Mouse (Mus musculus) macrophage (primary cell): Measurements from ENCODE around the gene Cbx5. TPM values are rescaled to one million over a fixed set of nuclear protein-coding genes. Genes with fewer than 3 reads are reported as not detected.
"Not testable (repeated sequence)": the region's sequence is repeated elsewhere in the genome, so short reads cannot be mapped to it uniquely, and the experiment has no call there.

Source experiments
- H3K27ac ChIP-seq: fragments of 350-480 bp; formaldehyde crosslinking; 2 replicates; pipeline ENCODE4 v1.9.0; 2021
- H3K36me3 ChIP-seq: fragments of 350-480 bp; formaldehyde crosslinking; 2 replicates; pipeline ENCODE4 v1.9.0; 2021; ENCODE audit errors: inconsistent target
- H3K4me3 ChIP-seq: fragments of 350-480 bp; formaldehyde crosslinking; 2 replicates; pipeline ENCODE4 v1.9.0; 2021; ENCODE audit errors: inconsistent target
- H3K79me2 ChIP-seq: fragments of 350-480 bp; formaldehyde crosslinking; 2 replicates; pipeline ENCODE4 v1.9.0; 2021; ENCODE audit errors: inconsistent target
- WGBS: methylation state at CpG from one replicate; pipeline ENCODE4 v1.1.7; 2026; ENCODE audit warnings: inconsistent platforms; ENCODE audit not compliant: missing documents; 5-methylcytosine and 5-hydroxymethylcytosine counted together
- polyA plus RNA-seq: library from polyadenylated mRNA; stranded (reverse); fragments of 250-400 nt; gene quantifications from 3 replicates; pipeline ENCODE4 v1.2.4, GENCODE M21; 2018; ENCODE audit warnings: inconsistent platforms
- total RNA-seq, 78 experiments: library from RNA; depleted of rRNA; stranded (reverse); fragments of 250-400 nt; gene quantifications; 1 replicate in 9 of 78; 2 replicates in 24 of 78; 3 replicates in 43 of 78; 4 replicates in 2 of 78; pipeline ENCODE4 v1.2.4; 2018; ENCODE audit warnings: inconsistent platforms in 56 of 78

The Cbx5 gene
- total RNA-seq (2018; cell fraction: chromatin; rRNA removed) = 10 to 100 TPM in 25 of 26 experiments, 1 to 10 TPM in 1; 5.4 to 66.2 (median 36.0) TPM
- total RNA-seq (2018; cell fraction: cytosol; rRNA removed) = 10 to 100 TPM; 12.8 to 24.5 (median 20.3) TPM
- total RNA-seq (2018; cell fraction: nucleus; rRNA removed) = 10 to 100 TPM; 13.3 to 77.7 (median 32.1) TPM
- polyA plus RNA-seq = 12.1 to 27.7 TPM (median 15.0 TPM) in 3 replicates

DNA sequence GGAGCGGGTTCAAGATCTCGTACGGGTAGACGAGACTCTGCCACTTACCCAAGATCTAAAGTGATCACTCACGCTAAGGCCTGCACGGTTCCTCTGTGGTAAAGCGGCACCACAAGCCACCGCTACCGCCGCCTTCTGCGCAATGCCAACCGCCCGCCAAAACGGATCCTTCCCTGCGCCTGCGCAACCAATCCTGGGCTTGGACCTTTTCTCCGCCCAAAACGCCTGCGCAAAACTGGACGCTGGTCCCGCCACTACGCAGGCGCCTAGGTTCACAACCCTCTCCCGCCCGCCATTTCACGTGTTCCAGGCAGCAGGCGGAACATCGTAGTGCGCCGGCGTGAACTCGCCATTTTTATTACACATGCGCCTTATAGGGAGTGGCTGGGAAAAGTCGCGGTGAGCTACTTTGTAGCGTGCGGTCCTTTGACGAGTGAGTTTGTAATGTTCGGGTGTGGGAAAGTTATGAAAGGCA lies at the start of gene Cbx5:
Gene Cbx5, minus strand, starts transcription at position 132 of the 475 bp plus-strand sequence.
- H3K79me2 ChIP-seq = peaks cover 81% of the 10 kb centered on the region
- WGBS = under 1% methylated on average over 39 of the region's 39 CpGs
- H3K36me3 ChIP-seq = peaks cover 17% of the 10 kb centered on the region
- H3K27ac ChIP-seq = peak within 1 kb of the TSS; percentile 90
- H3K4me3 ChIP-seq = peak within 1 kb of the TSS; percentile 72

DNA sequence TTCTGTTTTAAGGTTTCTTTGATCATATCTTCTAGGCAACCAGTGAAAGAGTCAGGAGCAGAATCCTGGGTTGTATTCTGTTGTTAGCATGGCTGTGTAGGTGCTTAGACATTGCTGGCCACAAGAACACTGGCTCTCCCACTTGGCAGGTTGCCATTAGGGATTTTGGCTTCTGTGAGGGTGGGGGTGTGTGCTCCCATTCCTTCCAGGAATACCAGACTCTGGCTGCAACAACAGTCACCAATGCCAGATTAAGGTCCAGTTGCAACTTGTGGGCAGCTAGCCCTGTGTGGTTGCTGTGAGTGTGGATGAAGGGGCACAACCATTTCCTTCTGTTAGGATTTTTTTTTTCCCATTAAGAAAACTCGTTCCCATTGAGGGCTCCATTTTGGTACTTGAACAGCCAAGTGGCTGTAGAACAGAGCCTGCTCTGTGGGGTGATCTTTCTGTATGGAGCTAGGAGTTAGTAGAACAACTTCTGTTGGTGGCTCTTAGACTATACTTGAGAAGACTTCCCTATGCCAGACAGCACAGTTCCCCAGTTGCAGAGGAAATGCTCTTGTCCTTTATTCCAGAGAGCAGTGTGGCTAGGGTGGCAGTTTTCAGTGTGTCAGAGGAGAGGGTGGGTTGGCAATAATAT lies 46.3 kb upstream of the Cbx5 start:
- Histone ChIP-seq H3K4me3 (no peak overlapping the region), H3K27ac (no peak overlapping the region), H3K36me3 (peaks cover 21% of the 10 kb centered on the region), H3K79me2 (peaks cover 81% of the 10 kb centered on the region)
- 8% methylated on average over 1 of the region's 1 CpGs for WGBS

DNA sequence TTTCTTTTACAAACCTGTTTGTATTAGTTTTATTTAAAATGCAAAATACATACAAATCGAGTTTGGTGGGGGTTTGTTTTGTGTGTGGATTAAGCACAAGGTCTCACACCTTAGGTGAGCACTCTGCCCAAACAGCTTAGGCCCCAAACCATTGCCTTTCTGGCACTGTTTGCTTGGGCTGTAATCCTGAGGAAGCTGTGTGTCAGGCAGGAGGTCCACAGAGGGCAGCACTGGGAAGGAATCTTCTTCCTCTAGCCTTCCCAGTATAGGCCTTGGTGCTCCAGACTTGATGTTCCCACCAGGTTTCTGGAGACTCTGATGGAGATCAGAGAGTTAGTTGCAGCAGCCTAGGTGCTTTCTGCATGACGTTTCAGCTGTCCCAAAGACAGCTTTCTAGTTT lies 45.0 kb upstream of the Cbx5 start:
- Histone ChIP-seq H3K27ac (no peak overlapping the region), H3K36me3 (peaks cover 11% of the 10 kb centered on the region; the same call in 1 of the 2 replicates), H3K79me2 (peaks cover 94% of the 10 kb centered on the region), H3K4me3 (no peak overlapping the region)
- WGBS = 65% methylated on average over 2 of the region's 2 CpGs

DNA sequence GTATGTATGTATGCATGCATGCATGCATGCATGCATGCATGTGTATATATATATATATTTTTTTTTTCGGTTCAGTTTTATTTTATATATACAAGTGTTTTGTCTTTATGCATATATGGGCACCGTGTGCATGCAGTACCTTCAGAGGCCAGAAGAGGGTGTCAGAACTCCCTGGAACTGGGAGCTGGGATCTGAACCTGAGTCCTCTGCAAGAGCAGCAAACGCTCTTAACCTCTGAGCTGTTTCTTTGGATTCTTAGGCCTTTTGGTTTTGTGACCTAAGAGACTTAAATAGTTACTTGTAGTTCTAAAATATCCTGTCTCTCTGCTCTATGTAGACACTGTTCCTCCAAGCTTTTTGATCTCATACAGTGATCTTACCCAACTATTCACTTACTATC lies 44.5 kb upstream of the Cbx5 start:
- Histone ChIP-seq H3K27ac (no peak overlapping the region), H3K4me3 (no peak overlapping the region), H3K79me2 (peaks cover 100% of the 10 kb centered on the region), H3K36me3 (peaks cover 5% of the 10 kb centered on the region; the same call in 1 of the 2 replicates)
- WGBS = 83% methylated on average over 2 of the region's 3 CpGs

DNA sequence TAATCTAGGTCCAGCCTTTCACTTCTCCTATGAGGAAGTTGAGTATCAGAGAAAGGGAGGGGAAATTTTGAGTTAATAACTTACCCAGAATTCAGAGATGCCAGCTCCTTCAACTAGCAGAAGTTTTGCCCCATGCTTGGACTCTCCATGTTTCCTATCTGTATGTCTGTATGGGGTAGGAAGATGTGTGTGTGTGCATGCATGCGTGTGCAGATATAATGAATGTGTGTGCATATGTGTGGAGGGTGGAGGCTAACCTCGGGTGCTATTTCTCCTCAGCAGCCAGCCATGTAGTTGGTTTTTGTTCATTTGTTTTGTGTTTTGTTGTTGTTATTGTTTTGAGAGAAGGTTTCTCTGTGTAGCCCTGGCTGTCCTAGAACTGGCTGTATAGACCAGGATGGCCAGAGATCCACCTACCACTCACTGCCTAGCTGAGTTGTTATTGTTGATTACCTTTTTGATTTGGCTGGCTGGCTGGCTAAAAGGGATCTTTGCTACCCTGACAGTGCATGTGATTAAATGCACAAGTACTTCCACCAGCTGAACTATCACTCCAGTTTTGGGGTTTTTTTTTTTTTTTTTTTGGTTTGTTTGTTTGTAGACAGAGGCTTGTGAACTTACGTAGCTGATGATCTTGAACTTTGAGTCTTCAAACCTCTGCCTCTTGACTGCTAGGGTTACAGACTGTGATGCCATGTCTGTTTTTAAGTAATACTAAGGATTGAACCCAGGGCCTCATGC lies 42.0 kb upstream of the Cbx5 start:
- Histone ChIP-seq H3K36me3 (no peaks in the 10 kb centered on the region), H3K27ac (no peak overlapping the region), H3K79me2 (peaks cover 100% of the 10 kb centered on the region), H3K4me3 (no peak overlapping the region)
- 68% methylated on average over 3 of the region's 3 CpGs for WGBS

DNA sequence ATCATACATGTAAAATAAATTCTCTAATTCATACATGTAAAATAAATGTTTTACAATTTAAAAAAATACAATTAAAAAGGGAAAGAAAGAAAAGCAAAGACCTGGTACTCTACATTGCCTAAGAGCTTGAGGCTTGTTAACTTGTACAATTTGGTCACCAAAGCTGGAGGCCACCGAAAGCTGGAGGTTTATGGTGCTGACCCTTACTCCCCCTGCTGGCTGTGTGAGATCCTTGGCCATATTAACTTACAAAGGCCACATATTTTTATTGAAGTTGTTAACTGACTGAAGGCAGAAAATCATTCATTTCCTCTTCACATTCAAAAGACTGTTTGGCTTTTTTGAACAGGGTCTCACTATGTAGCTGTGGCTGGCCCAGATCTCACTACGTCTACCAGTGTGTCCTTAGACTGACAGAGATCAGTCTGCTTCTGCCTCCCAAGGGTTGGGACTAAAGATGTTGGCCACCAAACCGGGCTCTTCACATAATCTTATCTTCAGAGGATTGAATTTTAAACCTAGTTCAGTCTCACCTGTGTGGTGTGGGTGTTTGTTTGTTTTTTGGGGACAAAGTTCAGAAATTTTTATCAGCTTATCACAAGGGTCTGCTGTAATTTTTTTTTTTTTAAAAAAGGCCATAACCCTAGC lies 41.3 kb upstream of the Cbx5 start:
- H3K27ac ChIP-seq = no peak overlapping the region
- no peaks in the 10 kb centered on the region for H3K36me3 ChIP-seq
- WGBS = 55% methylated on average over 3 of the region's 3 CpGs
- no peak overlapping the region for H3K4me3 ChIP-seq
- peaks cover 100% of the 10 kb centered on the region for H3K79me2 ChIP-seq

DNA sequence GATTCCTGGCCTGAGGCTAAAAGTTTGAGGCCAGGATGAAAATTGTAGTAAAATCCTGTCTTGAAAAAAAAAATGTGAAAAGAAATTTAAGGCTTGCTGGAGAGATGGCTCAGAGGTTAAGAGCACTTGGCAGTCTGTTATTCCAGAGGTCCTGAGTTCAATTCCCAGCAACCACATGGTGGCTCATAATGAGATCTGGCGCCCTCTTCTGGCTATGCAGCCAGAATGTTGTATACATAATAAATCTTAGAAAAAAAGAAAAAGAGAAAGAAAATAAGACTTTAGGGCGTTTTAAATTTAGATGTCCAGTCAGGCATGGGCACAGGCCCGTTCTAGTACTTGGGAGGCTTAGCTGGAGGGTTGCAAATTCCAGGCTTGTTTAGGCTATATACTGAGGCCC lies 40.1 kb upstream of the Cbx5 start:
- H3K79me2 ChIP-seq = peaks cover 100% of the 10 kb centered on the region
- no peak overlapping the region for H3K4me3 ChIP-seq
- H3K27ac ChIP-seq = no peak overlapping the region
- 42% methylated on average over 3 of the region's 3 CpGs for WGBS
- no peaks in the 10 kb centered on the region for H3K36me3 ChIP-seq

DNA sequence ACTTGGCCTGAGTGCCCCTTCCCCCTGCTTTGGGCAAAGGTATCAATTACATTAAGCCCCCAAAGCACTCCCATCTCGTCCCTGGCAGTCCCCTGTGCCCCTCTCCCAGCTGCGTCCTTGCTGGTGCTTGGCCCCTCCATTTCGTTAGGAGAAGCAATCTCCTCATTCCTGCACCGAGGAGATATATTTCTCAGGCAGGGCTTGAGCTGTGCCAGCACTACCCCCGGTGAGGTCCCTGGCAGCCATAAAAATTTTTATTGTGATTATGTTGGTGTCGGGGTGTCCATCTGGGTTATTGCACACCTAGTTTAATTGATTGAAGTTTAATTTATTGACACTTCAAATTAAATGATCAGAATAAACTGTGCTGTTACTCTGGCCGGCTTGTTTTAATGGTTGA lies 38.3 kb upstream of the Cbx5 start:
- Histone ChIP-seq H3K79me2 (peaks cover 100% of the 10 kb centered on the region), H3K4me3 (no peak overlapping the region), H3K27ac (no peak overlapping the region), H3K36me3 (no peaks in the 10 kb centered on the region)
- 82% methylated on average over 7 of the region's 7 CpGs for WGBS

DNA sequence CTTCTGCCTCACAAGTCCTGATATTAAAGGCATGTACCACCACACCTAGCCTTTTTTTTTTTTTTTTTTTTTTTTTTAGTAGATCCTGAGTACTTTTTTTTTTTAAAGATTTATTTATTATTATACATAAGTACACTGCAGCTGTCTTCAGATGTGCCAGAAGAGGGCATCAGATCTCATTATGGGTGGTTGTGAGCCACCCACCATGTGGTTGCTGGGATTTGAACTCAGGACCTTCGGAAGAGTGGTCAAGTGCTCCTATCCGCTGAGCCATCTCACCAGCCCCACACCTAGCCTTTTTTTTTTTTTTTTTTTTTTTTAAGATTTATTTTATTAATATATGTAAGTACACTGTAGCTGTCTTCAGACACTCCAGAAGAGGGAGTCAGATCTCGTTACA lies 36.3 kb upstream of the Cbx5 start:
- H3K27ac ChIP-seq, H3K36me3 ChIP-seq, H3K4me3 ChIP-seq: not testable (repeated sequence)
- H3K79me2 ChIP-seq = peaks cover 83% of the 10 kb centered on the region
- no CpG with 5 or more reads among the region's 3 CpGs for WGBS

DNA sequence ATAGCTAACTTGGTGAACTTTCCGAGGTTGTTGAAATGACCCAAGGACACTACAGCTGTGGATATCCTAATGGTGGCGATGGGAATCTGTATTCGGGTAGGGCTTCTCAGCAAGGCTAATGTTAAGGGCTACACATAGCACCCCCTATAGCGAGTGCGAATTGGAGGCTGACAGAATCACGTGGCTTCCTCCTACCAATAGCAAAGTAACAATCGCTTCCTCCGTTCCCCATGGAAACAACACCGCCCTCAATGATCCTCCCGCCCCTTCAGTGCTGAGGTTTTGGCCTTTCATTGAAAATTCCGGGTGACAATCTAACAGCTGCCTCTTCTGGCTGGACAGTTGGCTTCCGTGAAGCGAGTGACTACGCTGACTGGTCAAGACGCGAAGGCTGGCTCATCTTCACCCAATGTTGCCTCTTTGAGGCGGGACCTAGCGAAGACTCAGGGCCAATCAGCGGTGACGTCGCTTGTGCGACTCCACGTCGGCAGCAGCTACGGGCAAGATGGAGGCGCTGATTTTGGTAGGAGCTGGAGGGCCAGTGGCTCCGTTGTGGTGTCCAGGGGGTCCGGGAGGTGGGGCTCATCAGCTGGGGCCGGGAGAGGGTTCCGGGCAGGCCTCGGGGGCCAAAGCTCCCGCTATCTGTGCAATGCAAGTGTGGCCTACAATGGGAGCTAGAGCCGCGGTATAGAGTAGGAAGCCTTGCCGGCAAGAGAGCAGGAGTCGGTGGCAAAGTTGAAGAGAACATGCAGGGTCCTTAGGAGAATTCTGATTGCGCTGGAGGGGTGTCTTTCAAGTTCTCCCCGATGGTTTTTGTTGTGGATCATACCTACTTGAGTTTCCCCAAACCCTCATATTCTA lies 33.0 kb upstream of the Cbx5 start, which contains the start of gene Copz1:
Gene Copz1, plus strand, starts transcription at position 296 of the 861 bp plus-strand sequence.
- under 1% methylated on average over 38 of the region's 38 CpGs for WGBS
- H3K4me3 ChIP-seq = peak within 1 kb of the TSS; percentile 97
- peaks cover 50% of the 10 kb centered on the region for H3K79me2 ChIP-seq
- peak within 1 kb of the TSS; percentile 64 for H3K27ac ChIP-seq
- H3K36me3 ChIP-seq = no peaks in the 10 kb centered on the region

DNA sequence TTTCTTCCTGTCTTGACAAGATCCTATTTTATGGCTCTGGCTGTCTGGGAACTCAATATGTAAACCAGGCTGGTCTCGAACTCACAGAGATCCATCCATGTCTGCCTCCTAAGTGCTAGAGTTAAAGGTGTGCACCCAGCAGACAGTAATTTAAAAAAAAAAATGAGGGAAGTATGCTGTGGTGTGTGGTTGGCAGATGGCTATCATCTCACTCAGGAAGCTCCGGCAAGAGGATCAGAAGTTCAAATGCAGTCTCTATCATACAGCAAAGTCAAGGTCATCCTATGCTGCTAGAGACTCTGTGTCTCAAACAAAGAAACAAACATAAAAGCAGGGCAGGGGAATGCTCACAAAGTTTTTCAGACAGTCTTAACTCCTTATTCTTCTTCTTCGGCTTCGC lies 29.3 kb upstream of the Cbx5 start:
- 85% methylated on average over 3 of the region's 4 CpGs for WGBS
- Histone ChIP-seq H3K27ac (no peak overlapping the region), H3K79me2 (peaks cover 13% of the 10 kb centered on the region), H3K4me3 (no peak overlapping the region), H3K36me3 (no peaks in the 10 kb centered on the region)

DNA sequence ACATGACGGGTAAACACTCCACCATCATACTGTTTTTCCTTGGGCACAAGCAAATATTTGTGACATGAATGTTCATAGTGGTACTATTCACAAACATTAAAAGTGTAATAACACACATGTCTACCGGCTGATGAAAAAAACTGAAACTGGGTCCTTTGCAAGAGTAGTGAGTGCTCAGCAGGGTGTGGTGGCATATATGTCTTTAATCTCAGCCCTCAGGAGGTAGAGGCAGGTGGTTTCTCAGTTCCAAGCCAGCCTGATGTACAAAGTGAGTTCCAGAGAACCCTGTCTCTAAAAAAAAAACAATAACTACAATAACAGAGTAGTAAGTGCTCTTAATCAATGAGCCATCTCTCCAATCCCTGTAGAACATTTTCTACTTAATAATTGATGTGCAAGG lies 25.2 kb upstream of the Cbx5 start:
- WGBS = 100% methylated on average over 2 of the region's 2 CpGs
- Histone ChIP-seq H3K79me2 (no peaks in the 10 kb centered on the region), H3K36me3 (no peaks in the 10 kb centered on the region), H3K4me3 (no peak overlapping the region), H3K27ac (no peak overlapping the region)

DNA sequence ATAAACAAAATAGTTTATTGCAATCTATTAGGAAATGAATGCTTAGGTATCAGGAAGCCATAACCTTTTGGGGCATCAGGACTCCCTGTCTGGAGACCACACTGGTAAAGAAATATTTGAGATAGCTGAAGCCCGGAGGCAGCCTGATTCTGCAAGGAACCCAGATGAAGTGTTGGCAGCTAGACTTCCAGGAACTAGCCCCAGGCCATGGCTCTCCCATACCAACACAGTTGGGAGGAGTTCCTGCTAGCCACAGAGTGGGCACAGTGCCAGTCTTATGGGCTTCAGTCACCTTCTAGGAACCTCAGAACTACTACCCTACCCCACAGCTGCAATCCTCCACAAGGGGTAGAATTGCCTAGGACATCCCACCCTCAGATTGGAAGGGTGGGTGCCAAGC lies 20.4 kb upstream of the Cbx5 start:
- H3K4me3 ChIP-seq = peak overlapping the region; percentile 4; the same call in 1 of the 2 replicates

DNA sequence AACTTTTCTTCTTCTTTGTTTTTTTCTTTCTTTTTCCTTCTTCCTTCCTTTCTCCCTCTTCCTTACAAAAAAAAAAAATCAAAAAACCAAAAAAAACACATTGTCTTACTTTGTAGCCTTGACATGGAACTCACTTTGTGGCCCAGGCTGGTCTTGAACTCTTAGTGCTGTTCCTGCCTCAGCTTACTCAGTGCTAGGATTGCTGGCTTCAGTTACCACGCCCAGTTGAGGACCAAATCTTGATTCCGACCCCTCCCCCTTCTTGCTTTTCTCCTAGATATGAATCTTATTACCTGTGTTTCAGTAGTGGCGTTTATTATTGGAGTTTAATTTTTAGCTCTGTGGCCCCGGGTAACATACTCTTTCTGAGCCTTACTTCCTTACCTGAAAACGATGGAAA lies 19.5 kb upstream of the Cbx5 start:
- WGBS = 20% methylated on average over 5 of the region's 5 CpGs
- Histone ChIP-seq H3K27ac (no peak overlapping the region), H3K79me2 (peaks cover 6% of the 10 kb centered on the region; the same call in 1 of the 2 replicates), H3K36me3 (no peaks in the 10 kb centered on the region), H3K4me3 (no peak overlapping the region)

More for the DNA sequence above, 20.4 kb upstream of the Cbx5 start:
- H3K27ac ChIP-seq = peak overlapping the region; percentile 32
- no peaks in the 10 kb centered on the region for H3K36me3 ChIP-seq
- H3K79me2 ChIP-seq = no peaks in the 10 kb centered on the region
- 0% methylated on average over 1 of the region's 1 CpGs for WGBS
